Mouse (Mus musculus) frontal cortex, adult 2 months (tissue): ENCODE data around the gene Dnah11. TPM values are rescaled to one million over a fixed set of nuclear protein-coding genes. Genes with fewer than 3 reads are reported as not detected.
A peak's percentile ranks its signal among the peaks of the same experiment; 100 is the strongest.

Experiments
- DNase-seq, 2 experiments: peaks; one replicate each; pipeline ENCODE4 v3.0.0; 2022; ENCODE audit warnings: low spot score in 1 of 2; ENCODE audit errors: extremely low spot score in 1 of 2
- polyA plus RNA-seq: library from polyadenylated mRNA; depleted of rRNA; stranded (reverse); fragments of >200 nt; gene quantifications from 2 replicates; pipeline ENCODE4 v1.2.3, GENCODE M21; 2012

The Dnah11 gene
- polyA plus RNA-seq, 1 experiment, result 7.2 TPM

- DNase-seq, result no peak
Measured at GRCm38 (mm10) chr12:117878341-117878740, 320.5 kb downstream of the Dnah11 start.

- no peak for DNase-seq
Measured at GRCm38 (mm10) chr12:117872265-117872664, 326.6 kb downstream of the Dnah11 start.

GRCm38 (mm10) chr12:117867708-117868564 is 330.9 kb downstream of the Dnah11 start:
- DNase-seq, result no peak

GRCm38 (mm10) chr12:117862655-117863054 is 336.2 kb downstream of the Dnah11 start:
- DNase-seq, result no peak

- no peak for DNase-seq
Measured at GRCm38 (mm10) chr12:117861249-117861648, 337.6 kb downstream of the Dnah11 start.

GRCm38 (mm10) chr12:117860840-117861239 is 338.0 kb downstream of the Dnah11 start:
- no peak for DNase-seq

- DNase-seq, result no peak
Measured at GRCm38 (mm10) chr12:117857884-117858283, 341.0 kb downstream of the Dnah11 start.

GRCm38 (mm10) chr12:117857023-117857422 is 341.8 kb downstream of the Dnah11 start:
- no peak for DNase-seq

- peak; percentile 9 to 76 for DNase-seq
Measured at GRCm38 (mm10) chr12:117853316-117853715, 345.5 kb downstream of the Dnah11 start.

GRCm38 (mm10) chr12:117850472-117850871 is 348.4 kb downstream of the Dnah11 start:
- no peak for DNase-seq

- DNase-seq, result no peak
Measured at GRCm38 (mm10) chr12:117848621-117849020, 350.2 kb downstream of the Dnah11 start.

GRCm38 (mm10) chr12:117844917-117845316 is 353.9 kb downstream of the Dnah11 start:
- no peak for DNase-seq

GRCm38 (mm10) chr12:117844075-117844408 is 354.8 kb downstream of the Dnah11 start:
- no peak for DNase-seq

GRCm38 (mm10) chr12:117843302-117844074 is 355.4 kb downstream of the Dnah11 start:
- DNase-seq, result peak in 1 of 2 experiments; percentile 28

GRCm38 (mm10) chr12:117842676-117843075 is 356.2 kb downstream of the Dnah11 start:
- no peak for DNase-seq

- no peak for DNase-seq
Measured at GRCm38 (mm10) chr12:117840705-117841104, 358.1 kb downstream of the Dnah11 start.

- no peak for DNase-seq
Measured at GRCm38 (mm10) chr12:117837376-117837775, 361.5 kb downstream of the Dnah11 start.

GRCm38 (mm10) chr12:117835371-117835770 is 363.5 kb downstream of the Dnah11 start:
- no peak for DNase-seq

GRCm38 (mm10) chr12:117834652-117835051 is 364.2 kb downstream of the Dnah11 start:
- DNase-seq, result no peak

- no peak for DNase-seq
Measured at GRCm38 (mm10) chr12:117832190-117832589, 366.7 kb downstream of the Dnah11 start.

- DNase-seq, result no peak
Measured at GRCm38 (mm10) chr12:117831351-117831961, 367.4 kb downstream of the Dnah11 start.
